In genomic region chr5:134183880-134184808, GRCm38 (mm10) we compare ENCODE assay signal across 8 mouse cellular contexts. TPM values are rescaled to one million over a fixed set of nuclear protein-coding genes. Genes with fewer than 3 reads are reported as not detected.
DNase-seq lines count a peak whose midpoint lies in the region; ATAC-seq and TF ChIP-seq lines count a peak whose summit lies in the region.

Gtf2ird2 (plus strand) TSS chr5:134184019.

- H3K4me1 ChIP-seq in megakaryocyte, embryonic 14.5 days, result peaks cover 90% of the 10 kb centered on the region

- peaks cover 2% of the 10 kb centered on the region for H3K36me3 ChIP-seq in megakaryocyte, embryonic 14.5 days (replicated peaks; ENCODE audit: low read length)

- no peak for TF ChIP-seq CTCF in gastrocnemius, adult 2 months (IDR thresholded peaks at IDR 0.05)

- no peaks in the 10 kb centered on the region for H3K27me3 ChIP-seq in megakaryocyte, embryonic 14.5 days (replicated peaks)

- intact Hi-C loops in gastrocnemius, adult 2 months (cut with DNase I), result loop anchor here (5.0 kb wide), 1 partner anchor 303 kb away; no protein-coding TSS in a partner anchor

- H3K4me3 ChIP-seq in gastrocnemius, adult 2 months, result peak within 1 kb of the TSS; percentile 90
- peak within 1 kb of the TSS; percentile 93 for H3K4me3 ChIP-seq in megakaryocyte, embryonic 14.5 days (replicated peaks)

- H3K9me3 ChIP-seq in megakaryocyte, embryonic 14.5 days, result no peaks in the 10 kb centered on the region

- peak; percentile 99 for DNase-seq in ZHBTc4 (ENCODE audit: low read depth, low spot score)
- DNase-seq in gastrocnemius, adult 2 months, result peak; percentile 99
- peak; percentile 91 for DNase-seq in hindlimb bud, embryonic 11.5 days (ENCODE audit: extremely low spot score, low read depth, low spot score)
- peak; percentile 97 to 99 for DNase-seq in left cerebral cortex, adult 8-10 months (ENCODE audit: low spot score in 2 of 2)
- peak; percentile 99 to 100 for DNase-seq in right cerebral cortex, postnatal 10 days (ENCODE audit: low spot score in 2 of 2)
- peak; percentile 98 for DNase-seq in urinary bladder, postnatal 25 days (ENCODE audit: low spot score)

- ATAC-seq in common myeloid progenitor, adult 5-6 weeks (replicated peaks; ENCODE audit: low read depth, poor library complexity, severe bottlenecking), result peak; percentile 79

- peak within 1 kb of the TSS; percentile 99 for H3K27ac ChIP-seq in gastrocnemius, adult 2 months

RNA-seq across cellular contexts. Expression of gene Gtf2ird2, which starts in this region (rescaled TPM):
- 5.4 and 7.4 TPM in 2 replicates for total RNA-seq in common myeloid progenitor, adult 5-6 weeks (2017)
- total RNA-seq in gastrocnemius, adult 2 months (2021), result 1 to 10 TPM; 6.1 to 6.4 TPM
- total RNA-seq in left cerebral cortex, adult 8-10 months (2022), result 10 to 100 TPM; 16.8 to 19.3 (median 18.2) TPM
- 6.1 TPM in 1 of 2 replicates, not detected in the other for polyA plus RNA-seq in megakaryocyte, embryonic 14.5 days (2012; ENCODE audit: insufficient read depth, low replicate concordance)

Comparison
In these comparisons a context has a peak if more than half of its experiments do, and no peak if none do; other contexts are left out.
1. Peak in every context shown above with its lines: DNase-seq, ATAC-seq, H3K4me3 ChIP-seq and H3K27ac ChIP-seq.